Mouse (Mus musculus) kidney, postnatal 36 days (tissue): ENCODE data around the gene Amz2.
"Not testable (repeated sequence)": the region's sequence is repeated elsewhere in the genome, so short reads cannot be mapped to it uniquely, and the experiment has no call there.

ENCODE experiments used
- DNase-seq, 2 experiments: peaks; one replicate each; pipeline ENCODE4 v3.0.0; 2021 to 2022; ENCODE audit warnings: mixed read lengths in 2 of 2

The Amz2 gene

GRCm38 (mm10) chr11:109472171-109472691 is 46.5 kb downstream of the Amz2 start:
- peak in 1 of 2 experiments; percentile 57 for DNase-seq

- no peak for DNase-seq
Measured at GRCm38 (mm10) chr11:109472821-109473170, 47.0 kb downstream of the Amz2 start.

- peak; percentile 71 to 86 for DNase-seq
Measured at GRCm38 (mm10) chr11:109473171-109474085, 47.7 kb downstream of the Amz2 start, which contains the start of the genes Arsg and Slc16a6. Gene Arsg (plus strand): TSS chr11:109473374. Gene Slc16a6 (minus strand): TSS chr11:109473598.

- DNase-seq = no peak
Measured at GRCm38 (mm10) chr11:109474086-109474742, 48.5 kb downstream of the Amz2 start.

- DNase-seq = peak in 1 of 2 experiments; percentile 37
Measured at GRCm38 (mm10) chr11:109474836-109475235, 49.1 kb downstream of the Amz2 start.

- DNase-seq = no peak
Measured at GRCm38 (mm10) chr11:109475717-109476116, 50.0 kb downstream of the Amz2 start.

GRCm38 (mm10) chr11:109476241-109476640 is 50.5 kb downstream of the Amz2 start:
- no peak for DNase-seq

- no peak for DNase-seq
Measured at GRCm38 (mm10) chr11:109476653-109477052, 50.9 kb downstream of the Amz2 start.

- DNase-seq = no peak
Measured at GRCm38 (mm10) chr11:109477606-109478380, 52.0 kb downstream of the Amz2 start.

GRCm38 (mm10) chr11:109479575-109480285 is 54.0 kb downstream of the Amz2 start:
- no peak for DNase-seq

- DNase-seq = no peak
Measured at GRCm38 (mm10) chr11:109480440-109480839, 54.7 kb downstream of the Amz2 start.

- peak; percentile 93 to 95 for DNase-seq
Measured at GRCm38 (mm10) chr11:109485398-109486045, 59.8 kb downstream of the Amz2 start.

GRCm38 (mm10) chr11:109487111-109487510 is 61.4 kb downstream of the Amz2 start:
- no peak for DNase-seq

GRCm38 (mm10) chr11:109487991-109488684 is 62.4 kb downstream of the Amz2 start:
- DNase-seq = no peak

- no peak for DNase-seq
Measured at GRCm38 (mm10) chr11:109489763-109490162, 64.0 kb downstream of the Amz2 start.

- DNase-seq = no peak
Measured at GRCm38 (mm10) chr11:109491844-109492243, 66.1 kb downstream of the Amz2 start.

- not testable (repeated sequence) for DNase-seq
Measured at GRCm38 (mm10) chr11:109492847-109493464, 67.2 kb downstream of the Amz2 start.

GRCm38 (mm10) chr11:109494890-109495770 is 69.4 kb downstream of the Amz2 start:
- DNase-seq = peak; percentile 76 to 87

- peak; percentile 55 to 74 for DNase-seq
Measured at GRCm38 (mm10) chr11:109495771-109496474, 70.2 kb downstream of the Amz2 start.
